Mouse (Mus musculus): ENCODE results near the gene Ms4a4c.

Gene Ms4a4c

DNA sequence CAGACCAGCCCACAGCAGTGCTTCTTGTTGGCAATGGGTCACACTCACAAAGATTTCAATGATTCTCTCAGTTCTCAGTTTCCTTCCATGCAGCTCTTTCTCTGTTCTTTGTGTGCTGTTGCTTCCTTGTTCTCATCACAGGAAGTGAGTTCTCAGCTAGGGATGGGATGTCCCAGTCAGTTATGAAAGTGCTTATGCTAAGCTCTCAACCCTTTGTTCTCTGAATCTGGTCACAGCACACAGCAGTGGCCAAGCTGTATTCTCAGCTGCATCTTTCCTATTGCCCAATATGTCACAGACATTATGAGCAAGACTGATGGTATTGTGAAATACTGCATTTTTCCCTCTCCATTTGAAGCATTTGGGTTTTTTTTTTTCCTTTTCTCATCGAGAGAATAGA lies 60.2 kb downstream of the Ms4a4c start:
- peak in 1 of 2 experiments; percentile 45 for DNase-seq (ENCODE audit: low spot score in 2 of 2)

DNA sequence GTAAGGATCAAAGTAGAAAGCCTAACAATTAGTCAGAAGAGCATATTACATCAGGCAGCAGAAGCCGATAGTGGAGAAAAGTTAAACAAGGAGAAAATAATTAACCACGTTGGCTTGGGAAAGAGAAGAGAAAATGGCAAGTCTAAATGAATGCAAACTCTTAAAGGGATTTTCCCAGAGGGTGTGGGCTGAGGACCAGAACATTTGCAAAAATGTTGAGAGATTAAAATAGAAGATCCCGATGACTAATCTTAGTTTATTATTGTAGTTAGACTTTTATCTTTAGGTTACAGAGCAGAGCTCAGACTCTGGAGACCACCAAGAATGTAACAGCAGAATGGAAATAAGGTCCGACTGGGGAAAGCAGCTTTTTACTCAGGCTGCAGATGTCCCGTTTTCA lies 61.9 kb downstream of the Ms4a4c start:
- DNase-seq (ENCODE audit: low spot score in 2 of 2) = no peak

DNA sequence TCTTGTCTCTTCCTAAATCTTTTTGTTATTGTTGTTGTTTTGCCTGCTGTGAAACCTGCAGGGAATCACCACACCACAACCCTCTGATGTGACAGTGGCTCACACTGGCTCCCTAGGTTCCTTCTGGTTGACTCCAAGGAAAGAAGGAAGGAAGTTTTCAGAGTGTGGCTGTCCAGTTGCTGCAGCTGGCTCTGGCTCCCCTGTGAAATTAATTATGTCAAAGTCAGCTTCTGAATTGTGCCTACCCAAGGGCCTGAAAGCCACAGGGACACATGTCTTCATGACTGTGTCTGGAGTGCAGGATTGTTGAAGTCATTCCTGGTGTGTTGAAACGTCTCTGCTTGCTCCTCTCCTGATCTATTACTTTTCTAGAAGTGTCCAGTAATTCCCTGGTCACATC lies 63.8 kb downstream of the Ms4a4c start:
- peak in 1 of 2 experiments; percentile 41 for DNase-seq (ENCODE audit: low spot score in 2 of 2)

DNA sequence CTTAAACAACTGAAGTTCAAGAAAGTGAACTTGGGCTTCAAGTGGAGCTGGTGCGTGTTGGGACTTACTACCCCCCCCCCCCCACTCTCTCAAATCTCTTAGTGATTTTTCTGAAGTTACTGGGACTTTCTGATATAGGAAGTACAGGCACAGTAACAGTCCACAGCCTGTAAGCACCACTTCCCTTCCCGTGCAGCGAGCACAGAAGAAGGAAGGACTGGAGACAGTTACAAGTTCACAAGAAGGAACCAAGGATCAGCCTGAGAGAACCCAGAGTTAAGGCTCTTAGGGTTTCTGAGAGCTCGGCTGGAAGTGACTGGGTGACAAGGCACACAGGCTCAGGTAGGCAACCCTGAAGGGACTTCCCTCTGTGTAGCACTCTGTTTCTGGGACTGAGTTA lies 64.6 kb downstream of the Ms4a4c start, which contains the start of gene Ms4a6c:
Ms4a6c (plus strand) TSS at position 152 of the 400 bp plus-strand sequence.
- peak in 1 of 2 experiments; percentile 27 for DNase-seq (ENCODE audit: low spot score in 2 of 2)
